Comparison of ENCODE assay signal across 8 mouse cellular contexts in genomic region chr1:179633414-179633752, GRCm38 (mm10). TPM values are rescaled to one million over a fixed set of nuclear protein-coding genes. Genes with fewer than 3 reads are reported as not detected.
DNase-seq lines count a peak whose midpoint lies in the region; ATAC-seq and TF ChIP-seq lines count a peak whose summit lies in the region.
"Had no signal": no experiment of that assay in that cellular context is flagged by ENCODE, and none has a peak within 500 bp of the region (broad histone marks: within the 10 kb centered on the region; RNA-seq: fewer than 3 reads in every experiment).

No protein-coding gene starts in this region.

- H3K4me3 ChIP-seq in kidney, embryonic 16.5 days (ENCODE audit: low read length) = no peak overlapping the region
- no peak overlapping the region for H3K4me3 ChIP-seq in C2C12 (ENCODE audit: insufficient read depth, poor library complexity, severe bottlenecking)
- H3K4me3 ChIP-seq in ES-Bruce4 (ENCODE audit: low read depth, low read length) = no peak overlapping the region
- H3K4me3 ChIP-seq: liver, embryonic 15.5 days had no signal

- no peaks in the 10 kb centered on the region for H3K79me2 ChIP-seq in C2C12 (ENCODE audit: control insufficient read depth, insufficient read depth)

- no peaks in the 10 kb centered on the region for H3K27me3 ChIP-seq in kidney, embryonic 16.5 days (ENCODE audit: insufficient read depth, low read length)
- H3K27me3 ChIP-seq in C2C12 (ENCODE audit: control insufficient read depth, insufficient read depth, insufficient read length) (no peaks in the 10 kb centered on the region), ES-Bruce4 (ENCODE audit: control insufficient read depth, insufficient read depth, low read length, poor library complexity, severe bottlenecking) (no peaks in the 10 kb centered on the region)
- H3K27me3 ChIP-seq: liver, embryonic 15.5 days had no signal

- H3K9ac ChIP-seq in kidney, embryonic 16.5 days (replicated peaks; ENCODE audit: low read length) = no peak overlapping the region
- no peak overlapping the region for H3K9ac ChIP-seq in ES-Bruce4 (ENCODE audit: low read depth, poor library complexity, severe bottlenecking)
- H3K9ac ChIP-seq: liver, embryonic 15.5 days had no signal

- TF ChIP-seq CTCF in C2C12 (IDR thresholded peaks at IDR 0.05; ENCODE audit: control insufficient read depth, insufficient read depth, insufficient read length) = peak; percentile 5
- TF ChIP-seq CTCF in ES-Bruce4 (IDR thresholded peaks at IDR 0.05; ENCODE audit: low read depth, low read length) = peak; percentile 32

- no peaks in the 10 kb centered on the region for H3K9me3 ChIP-seq in kidney, embryonic 16.5 days (ENCODE audit: low read length)
- H3K9me3 ChIP-seq in ES-Bruce4 (replicated peaks; ENCODE audit: control insufficient read depth, insufficient read depth, low read length, poor library complexity, severe bottlenecking) = peaks cover 7% of the 10 kb centered on the region
- H3K9me3 ChIP-seq: liver, embryonic 15.5 days had no signal

- H3K4me1 ChIP-seq in kidney, embryonic 16.5 days (ENCODE audit: insufficient read depth, low read length) = no peaks in the 10 kb centered on the region
- peaks cover 5% of the 10 kb centered on the region for H3K4me1 ChIP-seq in ES-Bruce4 (ENCODE audit: control insufficient read depth, insufficient read depth, low read length)

- DNase-seq in kidney, postnatal 14 days = peak; percentile 28
- peak; percentile 48 for DNase-seq in forelimb bud, embryonic 11.5 days (ENCODE audit: low read depth, low spot score)
- peak; percentile 53 for DNase-seq in testis, postnatal 10 days (ENCODE audit: low spot score)
- no peak for DNase-seq in heart, postnatal 36 days

- TF ChIP-seq EP300 in ES-Bruce4 (IDR thresholded peaks at IDR 0.05; ENCODE audit: insufficient read depth, low read depth, low read length) = no peak

- intact Hi-C loops in heart, postnatal 36 days (cut with DNase I) = no loop called here

- ATAC-seq in kidney, embryonic 16.5 days (ENCODE audit: low FRiP score, low TSS enrichment) = no peak

- TF ChIP-seq POLR2A in ES-Bruce4 (IDR thresholded peaks at IDR 0.05; ENCODE audit: insufficient read depth, low read length) = no peak

- H3ac ChIP-seq in C2C12 (ENCODE audit: control insufficient read depth, insufficient read length, low read depth) = no peak overlapping the region

- H3K4me2 ChIP-seq in kidney, embryonic 16.5 days (replicated peaks; ENCODE audit: low read depth, low read length) = no peak overlapping the region
- H3K4me2 ChIP-seq: liver, embryonic 15.5 days had no signal

- H3K27ac ChIP-seq in kidney, embryonic 16.5 days (ENCODE audit: low read length) = no peak overlapping the region
- H3K27ac ChIP-seq in ES-Bruce4 (ENCODE audit: insufficient read depth, low read length) = no peak overlapping the region
- H3K27ac ChIP-seq: liver, embryonic 15.5 days had no signal

- no peaks in the 10 kb centered on the region for H3K79me3 ChIP-seq in C2C12 (ENCODE audit: low read depth)

- H3K36me3 ChIP-seq in kidney, embryonic 16.5 days (ENCODE audit: insufficient read depth, low read length) = no peaks in the 10 kb centered on the region
- H3K36me3 ChIP-seq in C2C12 (ENCODE audit: control insufficient read depth, insufficient read depth) (no peaks in the 10 kb centered on the region), ES-Bruce4 (ENCODE audit: control insufficient read depth, insufficient read depth, low read length, poor library complexity, severe bottlenecking) (no peaks in the 10 kb centered on the region)
- H3K36me3 ChIP-seq: liver, embryonic 15.5 days had no signal

- WGBS in kidney, embryonic 16.5 days = 19% methylated on average over 1 of the region's 1 CpGs

TF ChIP-seq in C2C12, 6 proteins besides CTCF, POLR2A, EP300 and RAD21:
- TF ChIP-seq CEBPB (IDR thresholded peaks at IDR 0.05; ENCODE audit: low read depth) (no peak), FOSL1 (IDR thresholded peaks at IDR 0.05; ENCODE audit: insufficient read depth, low read length, poor library complexity, severe bottlenecking) (no peak)

RNA-seq across cellular contexts. Expression of gene Sccpdh, which starts 34.6 kb away (rescaled TPM):
- 72.8 and 76.2 TPM in 2 replicates for polyA plus RNA-seq in kidney, embryonic 16.5 days (2015; fragmentation: Nextera tagmentation; extraction: Ambion mirVana)
- polyA plus RNA-seq in C2C12 (2012; fragmentation: generic; extraction: Trizol) (19.1 TPM), ES-Bruce4 (2011; ENCODE audit: insufficient read depth, insufficient read length, low read depth, missing spikeins) (44.2 and 48.5 TPM in 2 replicates)
- 10 to 100 TPM; 57.1 to 58.5 TPM for total RNA-seq in heart, postnatal 36 days (2021)

Comparison
In these comparisons a context has a peak if more than half of its experiments do, and no peak if none do; other contexts are left out.
1. DNase-seq: peak in kidney, postnatal 14 days (single experiment), forelimb bud, embryonic 11.5 days (single experiment) and testis, postnatal 10 days (single experiment); none in heart, postnatal 36 days (0 of 2).